Mouse (Mus musculus): Measurements from ENCODE around the gene 4930404N11Rik.

DNA sequence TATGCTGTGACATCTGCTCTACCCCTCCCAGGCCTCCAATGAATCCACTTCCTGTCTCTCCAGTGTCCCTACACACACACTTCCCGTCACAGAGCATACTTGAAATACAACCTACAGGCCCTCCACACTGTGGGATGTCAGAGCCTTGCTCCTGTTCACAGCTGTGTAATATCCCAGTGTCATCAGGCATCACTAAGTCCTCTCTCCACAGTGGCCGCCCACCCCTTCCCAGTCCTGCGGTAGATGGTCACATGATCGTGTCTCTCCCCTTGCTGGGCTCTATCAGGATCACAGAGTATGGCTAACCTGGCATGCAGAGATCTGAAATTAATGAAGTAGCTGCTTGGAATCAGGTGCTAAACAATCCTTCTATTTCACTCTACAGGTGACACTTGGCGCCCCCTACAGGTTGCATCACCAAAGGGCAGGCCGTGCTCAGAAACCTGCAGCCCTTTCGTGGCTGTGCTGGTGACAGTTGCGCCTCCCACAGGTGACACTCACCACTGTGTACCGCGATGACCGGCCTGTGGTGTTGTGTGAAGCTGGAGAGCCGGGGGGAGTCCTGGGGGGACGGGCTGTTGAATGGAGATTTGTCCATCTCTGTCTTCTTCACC, 40.1 kb upstream of the 4930404N11Rik start:
- peak; percentile 56; the same call in 1 of the 2 replicates for TF ChIP-seq CTCF (IDR thresholded peaks at IDR 0.05; ENCODE audit: insufficient read depth, low read depth, low read length)
- TF ChIP-seq POLR2A (IDR thresholded peaks at IDR 0.05; ENCODE audit: insufficient read depth, low read depth, low read length), result no peak

All from olfactory bulb, adult 2 months (tissue).